Mouse (Mus musculus): ENCODE data around the gene Rxra.

Gene Rxra

GRCm38 (mm10) chr2:27744612-27745351 lies 68.5 kb downstream of the Rxra start:
- ChIA-PET POLR2A (interaction anchor here (0.6 to 1.0 kb wide), 8 partner anchors 11 to 238 kb away, joined by 3 to 8 read pairs (median 3); partner anchors contain the start of gene Col5a1 (in 1 of the 4)), CTCF (interaction anchor here in 3 of 4 experiments (0.6 to 0.8 kb wide), 3 partner anchors 15 to 422 kb away, joined by 3 to 4 read pairs (median 4); no protein-coding TSS in a partner anchor)

GRCm38 (mm10) chr2:27745673-27746620 lies 69.7 kb downstream of the Rxra start:
- CTCF ChIA-PET, result interaction anchor here in 3 of 4 experiments (0.6 to 0.8 kb wide), 3 partner anchors 9 to 24 kb away, joined by 3 to 4 read pairs (median 3); no protein-coding TSS in a partner anchor
- POLR2A ChIA-PET, result interaction anchor here in 3 of 4 experiments (0.6 to 2.6 kb wide), 10 partner anchors 13 to 320 kb away, joined by 3 to 8 read pairs (median 3); partner anchors contain the start of gene Col5a1 (in 1 of the 3)

- ChIA-PET CTCF (interaction anchor here in 3 of 4 experiments (0.8 to 1.2 kb wide), 5 partner anchors 8 to 194 kb away, joined by 3 to 5 read pairs (median 4); no protein-coding TSS in a partner anchor), POLR2A (interaction anchor here in 2 of 4 experiments (0.7 to 2.6 kb wide), 2 partner anchors 165 to 321 kb away, joined by 4 to 5 read pairs; no protein-coding TSS in a partner anchor)
Observed at GRCm38 (mm10) chr2:27746854-27747253, 70.6 kb downstream of the Rxra start.

GRCm38 (mm10) chr2:27748984-27749383 lies 72.7 kb downstream of the Rxra start:
- CTCF ChIA-PET, result interaction anchor here in 2 of 4 experiments (1.3 to 3.2 kb wide), 3 partner anchors 19 to 196 kb away, joined by 4 to 11 read pairs (median 7); no protein-coding TSS in a partner anchor

GRCm38 (mm10) chr2:27750399-27751134 lies 74.3 kb downstream of the Rxra start:
- ChIA-PET CTCF (interaction anchor here in 3 of 4 experiments (0.6 to 3.2 kb wide), 8 partner anchors 11 to 522 kb away, joined by 3 to 11 read pairs (median 4); partner anchors contain the start of gene Col5a1 (in 1 of the 3)), POLR2A (interaction anchor here in 3 of 4 experiments (0.6 to 4.1 kb wide), 14 partner anchors 8 to 373 kb away, joined by 3 to 27 read pairs (median 4); partner anchors contain the start of genes Brd3os (in 1 of the 3) and Rxra (in 1 of the 3))

More at GRCm38 (mm10) chr2:27748984-27749383, 72.7 kb downstream of the Rxra start:
- POLR2A ChIA-PET, result interaction anchor here (0.5 to 4.1 kb wide), 7 partner anchors 9 to 178 kb away, joined by 3 to 27 read pairs (median 6); no protein-coding TSS in a partner anchor

DNA sequence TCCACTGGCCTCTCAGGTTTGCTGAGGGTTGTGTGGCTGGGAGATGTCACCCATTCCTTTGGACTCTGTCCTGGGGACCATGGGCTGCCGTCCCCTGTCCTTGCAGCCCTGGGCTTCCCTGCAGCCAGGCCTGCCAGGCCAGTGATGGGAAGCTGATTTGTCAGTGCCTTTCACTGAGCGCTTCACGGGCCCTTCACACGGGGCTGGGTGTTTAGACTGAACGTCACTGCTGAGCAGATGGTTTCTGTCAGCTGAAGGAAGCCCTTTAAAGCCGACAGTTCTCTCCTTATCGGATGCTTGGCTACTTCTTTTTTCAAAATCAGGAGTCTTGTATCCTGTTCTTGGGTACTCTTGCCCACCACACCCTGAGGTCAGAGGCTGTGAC lies 74.9 kb downstream of the Rxra start:
- ChIA-PET CTCF (interaction anchor here in 3 of 4 experiments (0.6 to 3.2 kb wide), 3 partner anchors 18 to 199 kb away, joined by 3 to 11 read pairs (median 7); no protein-coding TSS in a partner anchor), POLR2A (interaction anchor here in 2 of 4 experiments (1.3 to 4.1 kb wide), 6 partner anchors 10 to 100 kb away, joined by 3 to 27 read pairs (median 6); no protein-coding TSS in a partner anchor)

- ChIA-PET POLR2A (interaction anchor here in 2 of 4 experiments (3.5 to 4.1 kb wide), 2 partner anchors 12 kb away, joined by 24 to 27 read pairs; no protein-coding TSS in a partner anchor), CTCF (no interaction called here)
Observed at GRCm38 (mm10) chr2:27751803-27752202, 75.6 kb downstream of the Rxra start.

- ChIA-PET CTCF (interaction anchor here in 1 of 4 experiments (0.6 kb wide), 1 partner anchor 433 kb away, joined by 10 read pairs; no protein-coding TSS in a partner anchor), POLR2A (interaction anchor here in 1 of 4 experiments (1.5 kb wide), 1 partner anchor 278 kb away, joined by 3 read pairs; no protein-coding TSS in a partner anchor)
Observed at GRCm38 (mm10) chr2:27754094-27754493, 77.9 kb downstream of the Rxra start.

- POLR2A ChIA-PET, result interaction anchor here in 2 of 4 experiments (1.2 to 1.3 kb wide), 4 partner anchors 11 to 251 kb away, joined by 3 to 4 read pairs (median 3); no protein-coding TSS in a partner anchor
- CTCF ChIA-PET, result interaction anchor here in 2 of 4 experiments (0.7 to 1.3 kb wide), 2 partner anchors 10 to 20 kb away, joined by 3 to 5 read pairs; no protein-coding TSS in a partner anchor
Observed at GRCm38 (mm10) chr2:27755986-27756641, 79.9 kb downstream of the Rxra start.

- ChIA-PET POLR2A (interaction anchor here in 2 of 4 experiments (0.6 to 1.1 kb wide), 4 partner anchors 8 to 720 kb away, joined by 3 to 6 read pairs (median 4); no protein-coding TSS in a partner anchor), CTCF (interaction anchor here in 1 of 4 experiments (0.5 to 1.1 kb wide), 2 partner anchors 17 to 718 kb away, joined by 3 to 5 read pairs; no protein-coding TSS in a partner anchor)
Observed at GRCm38 (mm10) chr2:27758414-27759301, 82.4 kb downstream of the Rxra start.

DNA sequence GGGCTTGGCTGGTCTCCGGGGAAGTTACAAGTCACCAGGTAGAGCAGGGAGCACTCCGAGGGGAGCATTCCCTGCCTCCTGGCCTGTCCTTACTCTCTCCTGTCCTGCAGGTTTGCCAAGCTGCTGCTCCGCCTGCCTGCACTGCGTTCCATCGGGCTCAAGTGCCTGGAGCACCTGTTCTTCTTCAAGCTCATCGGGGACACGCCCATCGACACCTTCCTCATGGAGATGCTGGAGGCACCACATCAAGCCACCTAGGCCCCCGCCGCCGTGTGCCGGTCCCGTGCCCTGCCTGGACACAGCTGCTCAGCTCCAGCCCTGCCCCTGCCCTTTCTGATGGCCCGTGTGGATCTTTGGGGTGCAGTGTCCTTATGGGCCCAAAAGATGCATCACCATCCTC lies 83.2 kb downstream of the Rxra start:
- CTCF ChIA-PET, result interaction anchor here in 1 of 4 experiments (1.1 kb wide), 1 partner anchor 16 kb away, joined by 3 read pairs; no protein-coding TSS in a partner anchor
- POLR2A ChIA-PET, result interaction anchor here in 3 of 4 experiments (0.6 to 1.1 kb wide), 4 partner anchors 66 to 719 kb away, joined by 3 to 6 read pairs (median 4); no protein-coding TSS in a partner anchor

GRCm38 (mm10) chr2:27761260-27761995 lies 85.2 kb downstream of the Rxra start:
- CTCF ChIA-PET, result interaction anchor here in 2 of 4 experiments (0.5 to 3.2 kb wide), 4 partner anchors 208 to 247 kb away, joined by 3 to 12 read pairs (median 3); partner anchors contain the start of gene Wdr5 (in 1 of the 2)
- POLR2A ChIA-PET, result interaction anchor here in 2 of 4 experiments (1.0 to 2.3 kb wide), 2 partner anchors 12 to 21 kb away, joined by 4 to 6 read pairs; no protein-coding TSS in a partner anchor

DNA sequence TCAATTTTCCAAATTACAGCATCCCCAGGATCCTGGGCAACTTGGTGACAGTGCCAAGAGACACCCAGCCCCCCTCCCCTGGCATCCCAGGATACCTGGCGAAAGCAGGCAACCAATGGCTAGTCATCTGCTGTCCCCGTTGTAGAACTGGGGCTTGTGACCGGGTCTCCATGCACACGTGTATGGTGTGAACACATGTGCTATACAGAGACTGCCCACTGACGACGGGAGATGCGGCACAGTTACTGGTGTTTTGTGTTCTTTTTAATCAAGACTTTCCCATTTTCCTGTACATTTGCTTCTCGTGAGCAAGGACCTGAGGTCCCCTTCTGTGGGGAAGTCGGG lies 85.7 kb downstream of the Rxra start:
- CTCF ChIA-PET, result interaction anchor here in 2 of 4 experiments (0.5 to 3.2 kb wide), 4 partner anchors 209 to 247 kb away, joined by 3 to 12 read pairs (median 3); partner anchors contain the start of gene Wdr5 (in 1 of the 2)
- POLR2A ChIA-PET, result interaction anchor here in 2 of 4 experiments (1.0 to 2.3 kb wide), 2 partner anchors 12 to 22 kb away, joined by 4 to 6 read pairs; no protein-coding TSS in a partner anchor

DNA sequence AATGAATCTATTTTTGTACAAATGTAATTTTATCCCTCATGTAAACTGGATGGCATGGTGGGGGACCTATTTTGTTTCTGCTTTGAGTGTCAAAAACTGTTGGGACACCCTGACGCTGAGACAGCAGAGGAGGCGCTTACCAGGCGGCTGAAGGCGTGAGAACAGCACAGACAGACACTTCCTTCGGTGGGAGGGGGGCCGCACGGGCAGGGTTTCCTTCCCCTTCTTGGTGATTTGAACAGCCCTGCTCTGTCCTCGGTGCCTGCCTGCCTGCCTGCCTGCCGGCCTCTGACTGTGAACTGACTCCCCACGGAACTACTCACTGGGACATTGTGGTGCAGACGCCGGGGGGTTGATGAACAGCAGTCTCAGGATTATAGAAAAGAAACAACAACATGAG lies 86.3 kb downstream of the Rxra start:
- CTCF ChIA-PET, result interaction anchor here in 3 of 4 experiments (1.1 to 3.2 kb wide), 3 partner anchors 210 kb away, joined by 3 to 39 read pairs (median 12); no protein-coding TSS in a partner anchor
- POLR2A ChIA-PET, result interaction anchor here in 2 of 4 experiments (1.3 to 2.3 kb wide), 2 partner anchors 13 to 14 kb away, joined by 4 to 6 read pairs; no protein-coding TSS in a partner anchor
